Mouse (Mus musculus) thymus, postnatal 0 days (tissue): ENCODE results near the gene Arhgef3. TPM values are rescaled to one million over a fixed set of nuclear protein-coding genes. Genes with fewer than 3 reads are reported as not detected.

Experiments
- DNase-seq: peaks from one replicate; pipeline ENCODE4 v3.0.0-alpha.2; 2015; ENCODE audit warnings: low spot score
- polyA plus RNA-seq: library from polyadenylated mRNA; unstranded; fragments of >200 nt; fragmentation: Nextera tagmentation; extraction: Ambion mirVana; gene quantifications from 2 replicates; pipeline ENCODE4 v1.2.1, GENCODE M21; 2015

The Arhgef3 gene
- polyA plus RNA-seq, 1 experiment from 2014 or later = 24.1 TPM

DNA sequence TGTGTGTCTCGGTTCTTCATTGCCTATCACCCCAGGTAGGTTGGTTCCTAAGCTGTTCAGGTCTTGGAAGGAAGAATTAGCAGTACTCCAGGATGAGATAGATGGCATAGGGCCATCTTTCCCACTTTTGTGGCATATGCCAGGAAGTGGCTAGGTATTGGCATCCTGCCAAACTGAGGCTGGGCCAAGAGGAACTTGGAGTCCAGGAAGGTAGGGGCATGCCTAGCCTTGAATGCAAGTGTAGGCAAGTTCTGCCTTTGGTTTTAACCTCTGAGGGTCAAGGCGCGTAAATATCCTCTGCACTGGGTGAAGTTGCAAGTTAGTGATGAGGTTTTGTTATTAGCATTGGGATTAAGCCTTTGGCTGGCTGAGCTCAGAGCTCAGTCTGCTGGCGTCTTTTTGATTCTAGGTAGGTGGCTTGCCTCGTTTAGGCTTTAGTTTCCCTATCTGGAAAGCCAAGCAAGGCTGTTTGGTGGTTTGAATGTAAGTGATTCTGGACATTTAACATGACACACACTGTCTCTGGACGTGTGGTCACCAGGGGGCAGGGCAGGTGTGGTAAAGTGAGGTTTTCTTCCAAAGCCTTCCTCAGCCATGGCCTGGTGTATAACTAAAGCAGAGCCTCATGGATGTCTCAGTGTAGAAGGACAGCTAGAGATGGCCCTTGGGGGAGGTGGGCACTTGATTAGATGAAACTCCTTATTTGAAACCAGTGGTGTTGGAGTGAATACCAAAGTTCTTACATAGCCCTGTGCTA, 5.8 kb upstream of the Arhgef3 start:
- DNase-seq = no peak

DNA sequence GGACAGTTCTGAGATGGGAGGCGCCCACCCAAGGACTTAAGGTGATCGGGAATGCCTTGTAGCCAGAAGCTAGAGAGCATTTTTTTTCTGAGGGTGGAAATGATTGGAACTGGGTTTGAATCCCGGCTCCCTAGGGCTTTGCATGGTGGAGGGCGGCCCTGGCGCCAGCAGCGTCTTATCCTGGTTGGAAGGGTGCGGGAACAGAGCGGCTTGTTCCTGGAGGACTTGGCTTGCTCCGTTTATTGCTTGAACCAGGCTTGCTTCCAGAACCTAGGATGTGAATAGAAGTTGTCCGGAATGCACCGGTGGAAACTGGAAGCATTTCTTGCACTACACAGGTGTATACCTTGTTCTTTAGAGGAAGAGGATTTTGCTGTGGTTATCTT, 569 bp downstream of the Arhgef3 start:
- DNase-seq = no peak

DNA sequence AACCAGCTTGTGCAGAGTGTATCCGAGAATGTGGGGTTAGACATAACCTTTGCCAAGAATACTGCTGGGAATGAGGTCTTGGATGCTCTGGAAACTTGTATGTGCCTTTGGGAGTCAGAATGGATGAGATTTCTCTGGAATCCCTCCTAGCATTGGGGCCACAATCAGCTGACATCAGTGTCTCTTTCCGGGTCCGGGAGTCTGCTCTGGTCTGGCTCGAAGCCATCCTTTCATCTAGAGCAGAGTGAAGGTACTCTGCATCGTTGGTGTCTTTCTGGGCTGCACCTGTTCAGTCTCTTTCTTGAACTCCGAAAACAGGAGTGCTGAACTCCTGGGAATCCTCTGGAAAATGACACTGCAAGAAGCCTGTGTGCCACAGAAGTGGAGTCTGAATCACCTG, 1.3 kb downstream of the Arhgef3 start:
- DNase-seq = no peak

DNA sequence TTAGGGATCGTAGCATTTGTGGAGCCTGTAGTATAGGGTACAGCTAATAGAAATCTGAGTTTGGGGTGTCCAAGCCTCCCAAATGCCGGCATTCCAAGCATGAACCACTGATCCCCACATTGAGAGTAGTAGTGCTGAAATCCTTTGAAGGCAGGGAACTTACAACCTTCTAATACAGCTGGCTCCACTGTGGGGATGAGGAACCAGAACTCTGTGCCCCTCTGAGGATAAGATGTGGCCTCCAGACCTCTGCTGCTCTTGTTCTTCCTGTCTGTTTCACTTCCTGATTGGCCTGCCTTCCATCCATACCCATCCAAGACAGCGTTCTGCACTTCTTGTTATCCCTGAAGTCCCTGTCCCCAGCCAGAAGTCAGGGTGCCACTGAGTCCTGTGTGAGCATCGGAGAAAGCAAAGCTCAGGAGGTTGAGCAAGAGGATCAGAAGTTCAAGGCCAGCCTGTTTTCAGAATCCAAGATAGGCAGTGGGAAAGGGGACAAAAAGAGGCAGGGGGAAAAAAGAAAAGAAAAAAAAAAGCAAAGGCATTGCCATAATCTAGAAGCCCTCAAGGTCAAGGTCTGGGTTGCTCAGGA, 2.0 kb downstream of the Arhgef3 start:
- DNase-seq = no peak

DNA sequence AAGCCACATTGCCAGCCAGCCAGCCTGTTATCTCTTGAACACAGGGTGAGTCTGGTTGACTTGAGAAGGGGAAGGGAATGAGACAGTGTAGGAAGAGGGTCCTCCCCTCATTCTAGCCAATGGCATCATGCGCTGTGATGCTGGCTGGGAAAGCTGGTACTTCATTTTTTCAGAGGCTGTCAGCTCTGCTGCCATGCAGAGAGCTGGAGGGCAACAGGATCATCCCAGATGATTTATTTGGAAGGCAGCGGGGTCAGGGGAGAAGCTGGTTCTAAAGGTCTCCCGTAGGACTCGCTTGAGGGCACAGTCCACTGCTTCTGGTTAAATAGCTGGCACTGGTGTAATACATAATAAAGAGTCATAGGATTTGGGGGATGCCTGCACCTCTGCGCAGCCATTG, 3.8 kb downstream of the Arhgef3 start:
- no peak for DNase-seq

DNA sequence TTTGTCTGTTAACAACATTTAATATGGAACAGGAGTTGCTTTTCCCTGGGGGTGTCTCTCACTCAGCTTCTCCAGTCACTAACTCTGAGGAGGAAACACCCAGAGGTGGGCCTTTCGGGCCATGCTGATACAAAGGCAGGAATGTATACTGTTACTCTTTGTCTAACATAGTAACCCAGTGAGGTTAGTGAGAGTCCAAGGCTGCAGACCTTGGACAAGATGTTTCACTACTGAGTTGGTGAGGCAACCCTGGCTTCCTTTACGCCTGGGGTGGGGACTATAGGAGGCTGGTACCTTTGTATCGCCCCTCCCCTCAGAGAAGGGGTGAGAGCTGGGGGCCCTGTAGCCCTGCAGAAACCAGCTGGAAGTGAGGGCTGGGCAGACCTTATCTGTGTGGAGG, 7.9 kb downstream of the Arhgef3 start:
- no peak for DNase-seq

DNA sequence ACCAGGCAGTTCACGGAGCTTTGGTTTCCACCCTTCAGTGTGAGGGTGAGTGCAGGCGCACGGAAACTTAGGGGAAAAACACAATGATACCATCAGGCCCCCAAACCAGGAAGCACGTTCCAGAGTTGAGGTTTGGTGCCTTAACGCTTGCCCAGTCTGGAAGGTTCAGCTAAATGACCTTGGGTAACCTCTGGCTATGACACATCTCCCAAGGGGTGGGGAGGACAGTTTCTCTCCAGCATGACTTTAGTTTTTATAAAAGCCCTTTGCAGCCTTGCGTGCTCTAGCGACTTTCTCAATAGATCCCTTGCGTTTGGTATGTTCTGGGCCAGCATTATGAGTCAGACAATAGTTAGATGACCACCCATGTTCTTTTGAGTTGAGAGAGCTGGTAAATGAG, 8.8 kb downstream of the Arhgef3 start:
- DNase-seq = no peak

DNA sequence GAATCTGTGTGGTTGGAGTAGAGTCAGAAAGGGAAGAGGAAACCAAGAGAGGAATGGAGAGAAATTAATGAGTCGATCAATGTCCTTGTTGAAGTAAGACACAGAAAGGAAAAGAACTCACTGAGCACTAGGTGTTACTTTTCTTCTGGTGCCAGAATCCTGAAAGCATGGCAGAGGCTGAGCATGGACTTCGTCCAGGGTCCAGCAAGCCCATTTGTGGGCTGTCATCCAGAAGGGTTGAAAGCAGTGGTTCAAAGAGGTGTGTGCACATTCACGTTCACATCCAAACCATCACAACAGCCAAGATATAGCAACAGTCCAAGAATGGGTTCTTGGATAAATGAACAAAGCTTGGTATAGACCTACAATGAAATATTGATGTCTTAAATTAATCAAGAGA, 15.3 kb downstream of the Arhgef3 start:
- DNase-seq = no peak

DNA sequence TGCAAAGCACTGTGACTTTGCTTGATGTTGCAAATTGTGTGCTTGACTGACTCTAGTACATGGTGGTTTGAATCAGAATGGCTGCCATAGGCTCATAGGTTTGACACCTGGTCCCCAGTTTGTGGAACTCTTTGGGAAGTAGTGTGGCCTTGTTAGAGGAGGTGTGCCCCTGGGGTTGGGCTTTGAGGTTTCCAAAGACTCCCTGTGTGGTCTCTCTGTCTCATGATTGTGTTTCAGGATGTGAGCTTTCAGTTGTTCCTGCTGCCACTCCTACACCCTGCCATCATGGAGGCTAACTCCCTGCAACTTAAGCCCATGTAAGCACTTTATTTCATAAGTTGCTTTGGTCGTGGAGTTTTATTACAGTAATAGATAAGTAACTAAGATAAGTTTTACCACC, 16.0 kb downstream of the Arhgef3 start:
- no peak for DNase-seq

DNA sequence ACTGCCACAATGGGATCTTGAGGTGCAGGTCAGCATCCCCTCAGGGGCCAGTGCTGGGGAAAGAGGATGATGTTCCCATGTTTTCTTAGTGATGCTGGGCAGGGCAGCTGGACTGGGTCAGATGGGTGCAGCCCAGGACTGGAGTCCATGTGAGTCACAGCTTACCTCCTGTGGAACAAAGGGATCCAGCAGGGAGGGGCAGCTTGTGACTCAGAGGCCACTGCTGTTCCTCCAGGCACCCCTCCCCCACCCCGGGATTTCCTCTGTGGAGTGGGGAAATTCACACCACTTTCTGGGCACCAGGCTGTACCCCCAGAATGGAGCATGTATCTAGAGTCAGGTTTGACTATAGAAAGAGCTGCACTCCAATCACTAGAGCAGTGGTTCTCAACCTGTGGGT, 16.8 kb downstream of the Arhgef3 start:
- no peak for DNase-seq

DNA sequence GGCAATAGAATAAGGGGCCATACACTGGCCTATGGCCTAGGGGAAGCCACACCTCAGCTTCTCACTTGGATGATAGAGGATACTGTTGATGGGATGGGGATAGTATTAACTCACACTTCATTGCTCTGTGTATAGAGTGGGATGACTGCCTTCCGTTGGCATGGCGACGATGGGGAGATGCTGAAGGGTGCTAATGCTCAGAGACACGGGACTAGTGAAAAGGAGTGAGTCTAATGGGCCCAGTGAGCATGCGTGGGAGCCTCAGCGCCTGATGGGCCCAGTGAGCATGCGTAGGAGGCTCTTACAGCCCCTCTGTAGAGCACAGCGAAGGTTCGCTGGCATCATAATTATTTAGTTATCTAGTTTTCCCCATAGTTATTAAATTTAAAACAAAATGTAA, 24.2 kb downstream of the Arhgef3 start:
- no peak for DNase-seq

DNA sequence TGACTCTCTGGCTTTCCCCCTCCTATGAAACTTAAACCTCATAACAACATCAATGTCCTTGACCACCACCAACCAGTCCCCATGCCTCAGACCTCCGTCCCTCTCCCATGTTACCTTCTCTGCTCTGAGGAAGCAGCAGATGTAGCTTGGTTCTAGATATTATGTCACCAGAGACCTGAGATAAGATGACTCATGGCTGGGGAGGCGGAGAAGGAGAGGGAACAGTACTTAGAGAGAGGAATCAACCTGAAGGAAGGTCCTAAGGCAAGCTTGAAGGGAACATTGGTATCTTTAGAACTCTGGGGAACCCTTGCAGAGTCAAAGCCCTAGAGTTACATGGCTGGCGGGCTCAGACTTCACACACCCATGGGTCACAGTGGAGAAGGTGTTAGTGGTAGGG, 25.3 kb downstream of the Arhgef3 start:
- no peak for DNase-seq

DNA sequence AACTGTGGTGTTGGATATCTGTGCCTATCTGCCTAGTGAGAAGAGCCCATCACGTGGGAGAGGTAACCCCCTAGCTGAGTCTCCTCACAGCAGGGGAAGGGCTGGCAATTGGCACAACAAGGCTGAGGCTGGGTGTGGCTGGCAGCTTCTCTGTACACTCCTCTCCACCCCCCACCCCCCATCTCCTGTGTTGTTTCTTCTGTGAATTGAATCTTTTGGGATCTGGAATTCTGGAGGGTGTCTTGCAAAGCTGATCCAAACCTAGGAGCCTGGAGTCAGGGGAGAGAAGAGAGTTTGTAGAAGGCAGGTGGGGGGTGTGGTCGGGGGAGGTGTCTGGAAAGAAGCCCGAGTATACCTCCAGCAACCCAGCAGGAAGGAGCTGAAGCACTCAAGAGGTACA, 26.8 kb downstream of the Arhgef3 start:
- no peak for DNase-seq

DNA sequence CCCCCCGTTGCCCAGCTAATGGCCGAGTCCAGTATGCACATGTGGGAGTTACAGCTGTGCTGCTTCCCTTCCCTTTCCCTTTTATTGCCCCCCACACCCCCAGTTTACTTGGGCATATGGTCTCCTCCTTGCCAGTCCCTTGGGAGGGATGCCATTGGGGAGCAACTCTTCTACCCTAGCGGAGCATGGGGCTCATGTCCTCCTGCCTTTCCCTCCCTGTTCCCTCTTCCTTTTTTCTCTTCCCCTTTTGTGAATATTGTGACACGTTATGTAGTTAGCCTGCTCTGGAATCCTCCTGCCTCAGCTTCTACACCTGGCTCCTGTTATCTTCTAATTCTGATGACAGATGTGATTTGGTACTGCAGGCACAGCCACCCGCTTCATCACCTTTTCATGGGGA, 28.0 kb downstream of the Arhgef3 start:
- no peak for DNase-seq

DNA sequence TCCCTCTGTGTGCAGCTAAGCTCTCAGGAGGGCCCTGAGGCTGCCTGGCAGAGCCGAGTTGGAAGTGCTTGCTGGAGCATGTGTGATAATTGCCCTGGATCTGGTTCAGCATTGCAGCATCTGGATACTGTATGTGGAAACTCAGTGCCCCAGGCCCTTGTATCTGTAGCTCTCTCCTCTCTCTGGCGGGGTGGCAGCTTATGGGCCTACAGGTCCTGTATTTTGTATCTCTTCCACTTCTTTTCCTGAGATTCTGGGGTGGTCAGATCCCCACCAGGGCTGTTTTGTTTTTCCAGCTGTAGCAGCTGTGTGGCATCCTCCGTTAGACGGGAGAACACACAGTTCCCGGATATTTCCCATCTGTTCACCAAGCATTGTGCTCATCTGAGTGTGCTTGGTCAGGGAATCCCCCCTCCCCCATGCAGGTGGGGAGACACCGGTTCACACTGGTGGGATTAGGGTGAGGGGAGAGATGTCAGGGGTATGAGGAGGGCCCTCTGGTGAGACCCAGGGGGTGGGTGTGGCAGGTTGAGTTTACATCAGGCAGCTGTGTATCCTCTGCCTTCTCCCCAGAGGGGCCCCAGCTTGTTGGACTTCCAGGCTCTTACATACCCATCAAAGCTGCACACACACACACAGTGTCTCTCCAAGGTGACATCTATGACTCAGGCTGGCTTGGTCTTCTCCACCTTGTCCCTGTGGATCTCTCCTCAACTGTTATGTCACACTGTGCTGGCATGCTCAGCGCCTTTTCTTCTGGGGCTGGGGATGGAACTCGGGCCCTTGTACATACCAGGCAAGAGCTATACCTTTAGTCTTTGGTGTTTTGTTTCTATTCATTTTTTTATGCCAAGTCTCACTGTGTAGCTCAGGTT, 30.7 kb downstream of the Arhgef3 start:
- no peak for DNase-seq

DNA sequence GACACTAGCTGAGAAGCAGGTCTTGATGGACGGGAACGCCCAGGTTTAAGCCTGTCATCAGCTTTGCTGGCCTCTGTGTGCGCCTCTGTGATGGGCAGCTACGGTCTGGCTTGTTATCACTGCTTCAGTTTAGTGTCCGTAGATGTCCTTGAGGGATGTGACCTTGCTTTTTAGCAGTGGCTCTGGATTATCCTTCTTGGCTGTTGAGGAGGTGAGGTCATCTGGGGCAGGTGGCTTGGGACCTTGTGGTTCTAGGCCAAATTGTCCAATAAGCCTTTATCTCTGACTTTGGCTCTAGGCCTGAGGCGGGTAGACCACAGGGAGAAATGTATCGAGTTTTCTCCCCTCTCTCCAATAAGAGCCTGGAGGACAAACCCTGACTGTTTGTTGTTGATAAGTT, 33.0 kb downstream of the Arhgef3 start:
- DNase-seq = no peak

DNA sequence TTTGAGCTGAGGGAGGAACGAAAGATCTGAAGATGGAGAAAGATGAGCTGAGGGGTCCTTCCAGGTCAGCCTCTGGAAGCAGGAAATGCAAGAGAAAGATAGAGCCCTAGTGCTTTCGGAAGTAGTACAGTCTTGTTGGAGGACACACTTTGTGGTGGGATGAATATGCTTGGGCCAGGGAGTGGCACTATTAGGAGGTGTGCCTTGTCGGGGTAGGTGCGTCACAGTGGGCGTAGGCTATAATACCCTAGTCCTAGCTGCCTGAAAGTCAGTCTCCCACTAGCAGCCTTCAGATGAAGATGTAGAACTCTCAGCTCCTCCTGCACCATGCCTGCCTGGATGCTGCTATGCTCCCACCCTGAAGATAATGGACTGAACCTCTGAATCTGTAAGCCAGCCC, 34.7 kb downstream of the Arhgef3 start:
- DNase-seq = no peak

DNA sequence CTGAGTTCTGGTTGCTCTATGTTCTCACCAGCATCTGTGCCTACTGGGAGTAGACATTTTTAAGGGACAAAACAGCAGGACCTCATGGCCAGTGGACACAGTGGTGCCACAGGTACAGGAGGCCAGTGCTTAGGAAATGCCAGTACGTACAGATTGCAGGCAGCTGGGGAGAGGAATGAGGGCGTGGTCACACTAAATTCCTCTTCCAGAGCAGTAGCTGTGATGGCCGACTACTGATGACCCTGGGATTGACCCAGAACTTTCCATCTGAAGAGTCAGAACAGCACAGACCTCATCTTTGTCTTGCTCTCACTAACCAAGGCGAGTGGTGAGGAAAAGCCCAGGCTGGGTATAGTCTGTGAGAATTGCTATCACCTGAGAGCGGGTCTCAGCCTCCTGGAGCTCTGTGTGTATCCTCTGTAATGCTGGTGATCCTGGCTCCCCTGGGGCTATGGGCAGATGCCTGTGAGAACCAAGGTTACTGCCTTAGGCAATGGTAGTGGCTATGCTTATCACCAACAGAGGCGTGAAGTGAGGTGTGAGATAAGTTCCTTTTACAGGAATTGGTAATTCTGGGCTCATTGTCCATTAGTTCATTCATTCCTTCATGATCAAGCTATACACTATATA, 35.4 kb downstream of the Arhgef3 start:
- DNase-seq = no peak

DNA sequence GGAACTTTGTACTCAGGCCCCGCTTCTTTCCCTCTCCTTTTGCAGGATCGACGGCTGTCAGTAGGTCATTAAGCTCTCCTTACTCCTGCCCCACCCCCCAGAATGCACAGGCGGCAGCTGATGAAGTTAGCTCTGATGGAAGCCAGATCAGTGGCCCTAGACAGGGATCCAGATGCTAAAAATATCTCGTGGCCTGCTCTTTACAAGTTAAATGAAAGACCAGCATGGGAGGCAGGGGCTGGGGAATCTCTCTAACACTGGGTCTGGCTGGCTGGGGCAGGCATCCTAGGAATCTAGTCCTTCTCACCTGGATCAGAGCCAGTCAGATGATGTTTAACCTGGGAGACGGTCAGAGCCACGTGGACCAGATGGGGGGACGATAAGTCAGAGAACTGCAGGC, 36.7 kb downstream of the Arhgef3 start:
- no peak for DNase-seq

DNA sequence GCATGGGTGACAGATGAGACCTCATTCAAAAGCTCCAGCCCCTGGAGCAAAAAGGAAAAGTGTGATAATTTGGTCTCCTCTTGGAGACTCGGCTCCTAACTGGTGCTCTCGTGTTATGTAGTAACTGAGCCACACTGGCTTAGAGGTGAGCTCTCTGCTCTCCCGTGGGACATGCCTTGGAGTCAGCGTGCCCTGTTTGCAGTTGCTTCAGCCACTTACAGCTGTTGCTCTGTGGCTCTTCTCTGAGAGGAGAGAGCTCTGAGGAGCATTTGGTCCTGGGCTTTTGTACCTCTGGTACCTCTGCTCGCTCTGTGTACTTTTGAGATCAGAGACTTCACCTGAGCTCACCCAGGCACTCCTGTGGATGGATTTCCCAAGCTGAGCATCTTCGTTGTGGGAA, 40.4 kb downstream of the Arhgef3 start:
- DNase-seq = no peak

DNA sequence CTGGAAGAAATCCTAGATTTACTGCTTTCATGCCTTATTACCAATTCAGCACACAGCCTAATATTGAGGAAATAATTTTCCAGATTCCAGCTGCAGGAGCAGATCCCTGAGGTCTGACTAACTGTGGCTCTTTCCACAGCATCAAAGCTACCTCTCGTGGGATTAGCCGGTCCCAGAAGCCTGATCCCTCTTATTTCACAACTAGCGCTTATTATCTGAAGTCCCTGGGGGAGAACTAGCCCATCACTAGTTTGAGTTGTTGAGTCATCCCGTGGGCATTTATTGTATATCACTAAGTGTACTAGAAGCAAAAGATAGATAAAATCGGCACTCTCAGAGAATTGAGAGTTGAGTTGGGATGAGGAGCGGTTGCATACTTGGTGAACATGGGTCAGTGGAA, 41.3 kb downstream of the Arhgef3 start:
- no peak for DNase-seq

DNA sequence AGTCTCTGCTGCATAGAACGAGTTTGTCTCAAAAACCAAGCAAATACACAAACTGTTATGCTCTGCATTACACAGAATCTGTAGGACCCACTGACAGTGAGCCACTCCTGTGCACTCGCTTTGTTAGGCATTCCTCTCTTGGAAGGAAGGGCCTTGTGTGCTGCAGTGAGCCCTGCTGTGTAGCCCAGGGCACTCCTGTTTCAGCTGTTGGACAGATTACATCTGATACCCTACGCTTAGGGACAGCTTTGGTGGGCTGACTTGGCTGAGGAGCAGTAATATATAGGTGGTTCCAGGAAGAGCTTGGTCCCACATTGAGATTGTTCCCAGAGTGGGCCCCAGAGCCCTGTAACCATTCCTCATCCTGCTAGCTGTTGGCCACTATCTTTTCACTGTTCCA, 43.4 kb downstream of the Arhgef3 start:
- no peak for DNase-seq
